Mouse (Mus musculus): Measurements from ENCODE around the gene Polr2l. TPM values are rescaled to one million over a fixed set of nuclear protein-coding genes. Genes with fewer than 3 reads are reported as not detected.
A peak's percentile ranks its signal among the peaks of the same experiment; 100 is the strongest.

Gene Polr2l
- total RNA-seq, 2 experiments from 2014 or later, result 42.8 to 44.9 TPM

- DNase-seq, result peak; percentile 61 to 62
These were observed 7.5 kb downstream of the Polr2l start, which contains the start of gene Cd151 for GRCm38 (mm10) chr7:141467230-141468030. Gene Cd151, plus strand, starts transcription at chr7:141467392.

DNA sequence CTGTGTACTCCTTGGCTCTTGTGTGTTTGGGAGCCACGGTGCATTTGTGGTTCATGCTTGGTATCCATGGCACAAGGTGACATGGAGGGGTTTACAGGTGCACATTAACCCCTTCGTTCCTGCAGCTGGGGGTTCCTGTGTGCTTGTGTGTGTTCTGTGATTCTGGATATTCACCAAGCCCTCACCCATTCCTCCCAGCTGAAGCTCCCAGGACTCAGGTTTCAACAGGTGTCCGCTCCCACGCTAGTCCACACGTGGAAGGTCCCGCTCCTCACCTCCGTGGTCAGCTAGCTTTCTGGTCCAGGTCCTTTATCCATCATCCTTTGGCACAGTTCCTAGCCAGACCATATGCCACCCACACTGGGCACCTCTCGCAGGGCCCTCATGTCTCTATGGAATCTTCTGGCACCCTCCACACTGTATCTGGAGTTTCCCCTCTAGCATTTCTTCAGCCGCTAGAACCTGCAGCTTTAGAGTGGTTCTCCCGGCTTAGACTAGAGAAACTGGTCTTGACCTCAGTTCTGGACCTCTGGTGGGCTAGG lies 8.3 kb downstream of the Polr2l start:
- DNase-seq, result no peak

GRCm38 (mm10) chr7:141466045-141466394 lies 8.9 kb downstream of the Polr2l start:
- DNase-seq, result no peak

- no peak for DNase-seq
These were observed 9.4 kb downstream of the Polr2l start for GRCm38 (mm10) chr7:141465388-141466044.

DNA sequence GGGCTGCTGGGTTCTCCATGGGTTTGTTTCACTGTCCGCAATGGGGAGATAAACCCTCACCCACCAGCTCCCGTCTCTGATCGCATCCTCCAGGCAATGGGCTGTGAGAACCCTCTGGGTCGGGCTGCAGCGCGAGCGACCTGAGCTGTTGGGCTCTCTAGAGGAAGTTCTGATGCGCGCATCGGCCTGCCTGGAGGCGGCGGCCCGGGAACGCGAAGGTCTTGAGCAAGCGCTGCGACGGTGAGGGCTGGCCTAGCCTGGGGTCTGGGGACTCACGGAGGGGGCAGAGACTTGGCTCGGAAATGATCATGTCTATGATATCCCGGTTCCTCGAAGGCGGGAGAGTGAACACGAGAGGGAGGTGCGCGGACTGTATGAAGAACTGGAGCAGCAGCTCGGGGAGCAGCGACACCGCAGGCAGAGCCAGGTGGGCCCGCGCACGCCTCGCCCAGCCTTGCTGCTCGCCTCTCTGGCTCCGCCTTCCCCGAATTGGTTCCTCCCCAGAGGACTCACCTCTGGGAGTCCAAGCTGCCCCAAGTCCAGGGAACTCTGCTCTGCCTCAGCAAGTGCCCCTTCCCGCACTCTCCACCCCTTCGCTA lies 10.2 kb downstream of the Polr2l start:
- no peak for DNase-seq

- DNase-seq, result no peak
These were observed 10.9 kb downstream of the Polr2l start for GRCm38 (mm10) chr7:141463824-141464602.

- no peak for DNase-seq
These were observed 12.6 kb downstream of the Polr2l start for GRCm38 (mm10) chr7:141462333-141462821.

DNA sequence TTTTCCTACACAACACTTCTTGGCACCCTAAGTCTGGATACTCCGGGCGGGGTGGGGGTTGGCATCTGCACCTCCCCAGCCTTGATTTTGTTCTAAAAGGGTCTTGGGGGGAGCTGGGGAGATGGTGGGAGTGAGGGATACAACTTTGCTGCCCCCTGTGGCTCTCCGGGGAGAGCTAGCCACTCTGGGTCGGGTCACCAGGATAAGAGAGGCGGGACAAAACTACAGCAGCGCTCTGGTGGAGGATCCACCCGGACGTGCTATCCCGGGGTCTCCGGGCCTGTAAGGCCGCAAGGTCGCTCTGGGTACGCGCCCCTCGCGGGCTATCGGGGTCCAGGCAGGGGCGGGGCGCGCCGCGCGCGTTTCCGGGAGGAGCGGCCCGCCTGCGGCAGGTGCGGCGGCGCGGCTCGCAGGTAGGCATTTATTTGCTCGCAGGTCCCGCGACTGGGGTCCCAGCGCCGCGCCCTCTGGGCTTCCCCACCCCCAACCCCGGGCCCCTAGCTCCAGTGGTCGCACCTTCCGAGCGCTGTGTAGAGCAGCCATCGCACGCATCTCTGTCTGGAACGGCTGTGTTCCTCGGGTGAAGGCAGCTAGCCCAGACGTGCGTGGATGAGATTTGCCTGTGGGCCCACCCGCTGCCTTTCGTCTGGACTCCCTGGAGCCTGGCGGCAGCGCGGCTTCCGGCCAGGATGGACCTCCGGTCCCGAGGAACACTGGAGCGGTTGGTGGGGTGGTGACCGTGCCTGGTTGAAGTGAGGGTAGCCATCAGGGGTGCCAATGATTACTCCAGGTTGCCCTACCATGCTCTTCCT lies 13.2 kb downstream of the Polr2l start:
- DNase-seq, result no peak

DNA sequence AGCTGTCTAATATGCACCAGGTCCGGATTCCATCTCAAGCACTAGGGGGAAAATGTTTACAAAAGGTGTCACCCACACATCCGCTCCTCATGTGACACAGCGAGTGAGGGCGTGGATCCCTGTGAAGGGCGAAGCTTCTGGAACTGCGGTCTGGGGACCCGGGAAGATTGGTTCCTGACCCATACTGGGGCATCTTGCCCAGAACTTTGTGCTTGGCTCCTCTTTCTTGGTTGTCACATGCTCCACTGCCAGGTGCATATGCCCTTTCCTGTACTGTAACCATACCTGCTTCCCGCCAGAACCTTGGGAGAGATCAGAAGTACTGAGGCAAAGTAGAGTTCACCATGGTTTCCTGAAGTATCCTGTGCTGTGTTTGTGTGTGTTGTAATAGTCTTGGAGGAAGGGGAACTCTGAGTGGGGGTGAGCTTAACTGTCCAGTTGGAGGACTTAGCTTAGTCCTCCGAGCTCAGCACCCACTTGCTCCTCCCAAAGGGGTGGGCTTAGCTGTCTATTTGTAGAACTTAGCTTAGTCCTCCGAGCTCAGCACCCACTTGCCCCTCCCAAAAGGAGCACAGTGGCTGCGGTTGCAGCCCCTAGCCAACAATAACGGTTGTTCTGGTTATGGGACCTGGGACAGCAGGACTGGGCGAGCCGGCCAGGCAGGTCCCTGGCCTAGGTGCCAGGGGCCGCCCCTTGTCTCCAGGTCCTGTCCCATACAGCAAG lies 14.4 kb downstream of the Polr2l start, which contains the start of gene Cracr2b:
Cracr2b (plus strand) TSS at position 704 of the 723 bp plus-strand sequence.
- DNase-seq, result no peak

- DNase-seq, result no peak
These were observed 14.9 kb downstream of the Polr2l start for GRCm38 (mm10) chr7:141460001-141460390.

GRCm38 (mm10) chr7:141459301-141459711 lies 15.6 kb downstream of the Polr2l start:
- no peak for DNase-seq

GRCm38 (mm10) chr7:141458661-141459060 lies 16.3 kb downstream of the Polr2l start:
- DNase-seq, result no peak

DNA sequence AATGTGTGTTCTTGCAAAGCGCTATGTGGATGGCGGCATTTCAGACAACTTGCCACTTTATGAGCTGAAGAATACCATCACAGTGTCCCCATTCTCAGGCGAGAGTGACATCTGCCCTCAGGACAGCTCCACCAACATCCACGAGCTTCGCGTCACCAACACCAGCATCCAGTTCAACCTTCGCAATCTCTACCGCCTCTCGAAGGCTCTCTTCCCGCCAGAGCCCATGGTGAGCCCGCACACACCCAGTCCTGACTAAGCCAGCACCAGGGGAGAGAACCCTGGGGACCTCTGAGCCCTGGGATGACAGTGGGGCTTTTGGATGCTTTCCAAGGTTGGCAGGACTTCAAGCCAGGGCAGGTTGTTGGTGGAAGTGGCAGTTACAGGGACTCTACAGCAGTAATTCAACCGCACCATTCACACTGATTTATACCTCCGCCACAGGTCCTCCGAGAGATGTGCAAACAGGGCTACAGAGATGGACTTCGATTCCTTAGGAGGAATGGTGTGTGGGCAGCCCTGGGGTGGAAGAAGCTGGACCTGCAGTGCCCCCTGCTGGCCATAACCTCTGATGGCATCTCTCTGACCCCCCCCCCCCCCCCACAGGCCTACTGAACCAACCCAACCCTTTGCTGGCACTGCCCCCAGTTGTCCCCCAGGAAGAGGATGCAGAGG lies 16.8 kb downstream of the Polr2l start:
- no peak for DNase-seq

DNA sequence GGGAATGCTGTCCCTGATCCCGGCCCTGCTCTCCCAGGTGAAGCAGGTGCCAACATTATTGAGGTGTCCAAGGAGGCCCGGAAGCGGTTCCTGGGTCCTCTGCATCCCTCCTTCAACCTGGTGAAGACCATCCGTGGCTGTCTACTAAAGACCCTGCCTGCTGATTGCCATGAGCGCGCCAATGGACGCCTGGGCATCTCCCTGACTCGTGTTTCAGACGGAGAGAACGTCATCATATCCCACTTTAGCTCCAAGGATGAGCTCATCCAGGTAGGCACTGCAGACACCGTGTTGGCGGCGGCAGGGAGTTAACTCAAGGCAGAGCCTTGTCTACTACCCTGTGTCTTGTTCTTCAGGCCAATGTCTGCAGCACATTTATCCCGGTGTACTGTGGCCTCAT lies 17.7 kb downstream of the Polr2l start:
- no peak for DNase-seq

DNA sequence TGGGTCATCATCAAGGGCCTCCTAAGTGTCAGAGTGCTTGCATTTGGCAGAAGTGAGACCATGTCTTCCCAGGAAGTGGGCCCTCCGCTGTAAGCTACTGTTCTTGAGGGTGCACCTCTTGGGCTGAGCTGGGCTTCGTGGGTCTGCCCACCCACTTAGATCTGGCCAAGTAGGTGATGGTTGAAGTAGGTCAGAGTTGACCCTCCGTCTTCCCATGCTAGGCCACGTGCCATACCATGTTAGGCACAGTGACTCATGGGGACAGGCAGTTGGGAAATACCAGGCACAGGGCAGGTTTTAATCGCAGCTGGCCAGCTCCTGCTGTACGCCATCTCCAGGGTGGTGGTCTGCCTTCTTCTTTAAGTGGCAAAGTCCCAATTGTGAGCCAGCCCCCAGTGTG lies 18.2 kb downstream of the Polr2l start:
- no peak for DNase-seq

- no peak for DNase-seq
These were observed 19.2 kb downstream of the Polr2l start for GRCm38 (mm10) chr7:141455610-141456314.

DNA sequence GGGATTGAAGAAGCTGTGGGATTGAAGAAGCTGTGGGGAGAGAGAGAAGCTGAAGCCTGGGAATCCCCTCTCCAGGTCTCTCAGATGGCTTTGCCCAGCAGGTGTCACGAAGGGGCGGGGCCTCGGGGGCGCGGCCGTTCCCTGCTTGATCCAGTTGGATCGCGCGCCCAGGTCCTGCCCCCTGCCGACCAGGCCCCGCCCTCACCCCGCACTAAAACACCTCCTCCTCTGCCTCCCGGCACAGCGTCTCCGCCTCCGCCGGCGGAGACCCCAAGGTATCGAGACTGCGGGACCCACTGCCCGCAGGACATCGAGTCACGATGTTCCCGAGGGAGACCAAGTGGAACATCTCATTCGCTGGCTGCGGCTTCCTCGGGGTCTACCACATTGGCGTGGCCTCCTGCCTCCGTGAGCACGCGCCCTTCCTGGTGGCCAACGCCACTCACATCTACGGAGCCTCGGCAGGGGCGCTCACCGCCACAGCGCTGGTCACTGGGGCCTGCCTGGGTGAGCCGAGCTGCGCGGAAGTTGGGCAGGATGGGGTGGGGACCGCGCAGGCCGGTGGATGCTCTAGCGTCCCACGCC lies 19.9 kb downstream of the Polr2l start, which contains the start of gene Pnpla2:
Pnpla2 (plus strand) TSS at position 232 of the 585 bp plus-strand sequence.
- peak; percentile 86 to 89 for DNase-seq

- DNase-seq, result no peak
These were observed 21.3 kb downstream of the Polr2l start for GRCm38 (mm10) chr7:141453636-141454035.

DNA sequence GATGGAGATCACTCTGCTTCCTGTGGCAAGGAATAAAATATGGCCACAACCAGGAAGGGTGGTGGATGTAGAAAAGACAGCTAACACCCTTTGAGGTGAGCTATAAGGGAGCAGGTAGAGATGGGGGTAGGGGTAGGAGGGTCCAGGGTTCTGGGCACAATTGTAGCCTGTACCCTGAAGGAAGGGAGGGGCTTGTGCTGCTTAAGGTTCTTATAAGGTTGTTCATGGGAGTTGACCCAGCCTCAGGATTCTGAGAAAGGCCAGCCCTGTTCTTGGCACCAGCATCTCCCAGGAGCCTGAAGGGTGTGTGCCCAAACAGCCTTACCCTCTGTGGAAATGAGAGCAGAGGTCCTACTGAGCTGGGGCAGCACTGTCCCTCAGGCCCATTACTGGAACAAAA lies 23.0 kb downstream of the Polr2l start:
- no peak for DNase-seq
